Mouse (Mus musculus): ENCODE measurements around the gene Gpx4.
"Not testable (repeated sequence)": the region's sequence is repeated elsewhere in the genome, so short reads cannot be mapped to it uniquely, and the experiment has no call there.

The Gpx4 gene

DNA sequence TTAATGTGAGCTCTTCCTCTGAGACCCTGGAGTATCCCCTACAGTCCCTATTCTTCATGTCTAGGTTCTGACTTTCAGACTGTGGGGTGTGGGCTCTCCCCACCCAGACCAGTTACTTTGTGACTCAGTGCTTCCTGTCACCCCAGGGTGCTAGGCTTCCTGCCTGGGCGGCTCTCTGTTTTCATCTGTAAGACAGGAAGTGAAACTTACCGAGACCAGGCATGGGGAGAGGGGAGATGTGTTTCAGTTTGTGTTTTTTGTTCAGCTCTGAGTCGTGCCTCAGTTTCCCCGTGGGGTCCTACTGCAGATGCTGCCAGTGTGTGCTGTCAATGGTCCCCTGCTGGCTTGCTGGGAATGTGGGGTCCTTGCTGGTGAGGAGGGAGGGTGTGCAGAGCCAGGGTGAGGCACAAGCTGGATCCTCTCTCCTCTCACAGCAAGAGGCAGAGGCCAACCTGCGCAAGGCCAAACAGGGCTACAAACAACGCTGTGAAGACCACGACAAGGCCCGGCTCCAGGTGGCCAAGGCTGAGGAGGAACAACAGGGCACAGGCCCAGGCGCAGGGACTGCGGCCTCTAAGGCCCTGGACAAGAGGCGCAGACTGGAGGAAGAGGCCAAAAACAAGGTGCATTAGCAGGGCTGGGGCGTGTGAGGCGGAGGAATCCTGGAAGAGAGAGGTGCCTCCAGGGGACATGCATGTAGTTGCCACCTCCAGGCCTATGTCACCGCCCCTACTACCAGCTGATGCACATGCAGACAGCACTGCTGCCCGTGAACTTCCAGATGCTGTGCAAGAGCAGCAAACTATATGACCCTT is 22.5 kb upstream of the Gpx4 start:
- DNase-seq = peak; percentile 72

- DNase-seq = no peak
Observed at GRCm38 (mm10) chr10:80025044-80025347, 22.0 kb upstream of the Gpx4 start.

GRCm38 (mm10) chr10:80025463-80025862 is 21.5 kb upstream of the Gpx4 start:
- DNase-seq = no peak

- no peak for DNase-seq
Observed at GRCm38 (mm10) chr10:80025889-80026288, 21.1 kb upstream of the Gpx4 start.

- no peak for DNase-seq
Observed at GRCm38 (mm10) chr10:80027681-80028520, 19.1 kb upstream of the Gpx4 start.

GRCm38 (mm10) chr10:80028521-80028846 is 18.5 kb upstream of the Gpx4 start:
- no peak for DNase-seq

GRCm38 (mm10) chr10:80030191-80030590 is 16.8 kb upstream of the Gpx4 start:
- no peak for DNase-seq

GRCm38 (mm10) chr10:80030736-80031135 is 16.2 kb upstream of the Gpx4 start:
- DNase-seq = no peak

DNA sequence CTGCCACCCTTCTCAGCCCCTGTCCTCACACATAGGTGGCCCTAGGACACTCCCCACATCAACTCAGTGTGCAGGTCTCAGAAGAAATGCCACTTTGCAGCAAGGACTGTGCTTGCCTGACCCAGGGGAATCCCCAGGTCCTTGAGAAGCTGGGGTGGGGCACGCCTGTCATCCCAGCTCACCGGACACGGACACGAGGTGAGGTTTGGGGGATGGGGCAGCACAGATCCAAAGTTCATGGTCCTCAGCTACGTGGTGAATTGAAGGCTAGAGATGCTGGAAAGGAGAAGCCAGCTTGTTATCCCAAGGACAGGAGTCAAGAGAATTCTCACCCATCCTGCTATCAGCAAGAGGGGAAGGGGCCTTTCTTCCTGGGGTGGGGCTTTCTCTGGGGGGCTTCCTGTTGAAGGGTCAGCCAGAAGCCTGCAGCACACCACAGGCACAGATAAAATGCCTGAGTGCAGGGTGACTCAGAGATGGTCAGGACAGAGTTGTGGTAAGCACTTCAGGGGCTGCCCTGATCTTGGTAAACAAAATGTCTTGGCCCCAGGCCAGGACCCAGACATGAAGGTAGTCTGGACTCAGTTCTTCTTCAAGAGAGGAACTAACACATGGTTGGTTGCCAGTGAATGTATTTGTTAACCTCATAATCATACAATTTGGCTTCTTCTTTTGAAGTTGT is 14.0 kb upstream of the Gpx4 start:
- DNase-seq = peak; percentile 93

DNA sequence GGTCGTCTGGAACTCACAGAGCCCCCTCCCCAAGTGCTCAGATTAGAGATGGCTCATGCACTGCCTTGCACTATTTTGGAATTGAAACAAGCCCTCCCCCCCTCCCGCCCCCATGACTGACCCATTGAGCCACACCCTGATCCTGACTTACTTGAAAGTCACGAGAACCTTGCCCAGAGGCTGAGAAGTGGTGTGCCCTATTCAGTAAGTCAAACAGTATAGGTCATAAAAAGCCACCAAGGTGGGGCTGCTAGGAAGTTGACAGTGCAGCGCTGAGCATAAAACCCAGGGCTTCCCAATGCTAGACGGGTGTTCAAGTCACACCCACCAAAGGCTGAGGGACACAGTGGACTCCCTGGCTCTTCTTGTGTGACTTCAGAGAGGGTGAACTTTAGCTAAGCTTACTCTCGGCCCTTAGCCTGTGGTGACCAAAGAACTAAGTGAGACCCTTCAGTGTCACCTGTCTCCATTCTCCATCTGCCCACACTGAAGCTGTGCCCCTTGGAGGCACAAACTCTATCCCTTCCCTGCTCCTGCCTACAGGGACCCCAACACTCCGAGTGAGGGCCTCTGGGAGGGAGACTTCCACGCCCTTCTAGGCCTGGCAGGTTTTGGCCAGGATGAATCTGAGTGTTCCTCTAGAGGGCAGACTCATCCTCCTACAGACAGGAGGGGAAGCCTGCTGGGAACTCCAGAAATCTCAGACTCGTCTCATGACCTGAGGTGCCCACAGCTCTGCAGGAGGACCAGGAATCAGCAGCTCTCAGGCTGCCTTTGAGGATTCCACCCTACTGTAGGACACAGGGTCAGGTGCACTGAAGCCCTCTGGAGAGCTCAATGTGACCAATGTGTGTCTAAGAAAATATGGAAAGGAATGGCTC is 13.2 kb upstream of the Gpx4 start:
- DNase-seq = peak; percentile 84

GRCm38 (mm10) chr10:80035148-80035547 is 11.8 kb upstream of the Gpx4 start:
- DNase-seq = no peak

DNA sequence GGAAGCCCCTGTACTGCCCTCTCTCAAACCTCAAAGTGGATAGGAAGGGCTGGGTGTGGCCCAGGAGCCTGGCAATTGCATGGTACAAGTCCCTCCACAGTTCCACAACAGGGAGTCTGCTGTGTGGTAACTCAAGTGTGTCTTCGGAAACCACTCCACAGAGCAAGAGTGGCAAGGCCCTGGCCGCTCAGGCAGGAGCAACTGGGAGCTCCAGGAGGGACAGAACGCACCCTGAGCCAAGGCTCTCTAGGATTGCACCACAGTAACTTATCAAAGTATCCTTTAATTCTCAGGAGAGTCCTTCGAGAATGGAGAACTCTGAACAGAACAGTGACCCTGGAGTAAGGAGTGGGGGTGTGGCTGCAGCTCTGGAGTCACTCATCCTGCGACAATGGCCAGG is 11.3 kb upstream of the Gpx4 start:
- DNase-seq = peak; percentile 76

- DNase-seq = no peak
Observed at GRCm38 (mm10) chr10:80036832-80037231, 10.1 kb upstream of the Gpx4 start.

DNA sequence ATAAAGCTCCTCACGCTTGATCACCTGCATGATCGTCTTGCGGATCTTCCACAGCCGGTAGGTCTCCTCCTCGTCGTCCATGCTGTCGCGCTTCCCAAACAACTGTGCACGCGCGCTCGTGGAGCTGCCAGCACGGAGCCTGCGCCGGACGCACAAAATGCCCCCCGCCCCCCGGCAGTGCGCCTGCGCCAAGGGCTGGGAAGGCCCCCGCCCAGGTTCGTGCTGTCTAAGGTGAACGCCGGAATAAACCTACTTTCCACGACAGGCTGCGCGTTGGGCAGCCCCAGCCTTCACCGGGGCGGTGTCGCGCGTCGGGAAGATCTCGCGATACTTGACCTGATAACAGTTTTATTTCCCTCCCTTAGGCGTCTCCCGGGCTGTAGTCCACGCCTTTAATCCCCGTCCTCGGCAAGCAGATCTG is 7.4 kb upstream of the Gpx4 start, which contains the start of gene Polr2e:
Gene Polr2e (minus strand): TSS at position 237 of the 421 bp plus-strand sequence.
- peak; percentile 99 for DNase-seq

GRCm38 (mm10) chr10:80041409-80042060 is 5.4 kb upstream of the Gpx4 start:
- not testable (repeated sequence) for DNase-seq

DNA sequence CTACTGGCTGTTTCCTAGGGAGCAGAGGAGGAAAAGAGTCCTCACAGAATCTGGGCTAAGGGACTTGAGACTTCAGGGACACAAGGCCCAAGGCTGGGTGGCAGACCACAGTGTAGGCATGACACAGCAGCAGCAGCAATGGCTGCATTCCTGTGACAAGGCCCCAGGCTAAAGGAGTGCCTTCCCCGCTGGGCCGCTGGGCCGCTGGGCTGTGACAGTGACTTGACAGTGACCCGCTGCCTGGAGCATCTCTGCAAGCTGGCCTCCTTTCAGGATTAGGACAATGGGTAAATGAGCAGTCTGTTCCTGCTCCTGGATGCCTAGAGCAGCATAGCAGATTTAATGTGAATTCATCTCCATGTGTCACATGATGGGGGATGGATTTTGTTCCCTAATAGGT is 2.9 kb upstream of the Gpx4 start:
- no peak for DNase-seq

DNA sequence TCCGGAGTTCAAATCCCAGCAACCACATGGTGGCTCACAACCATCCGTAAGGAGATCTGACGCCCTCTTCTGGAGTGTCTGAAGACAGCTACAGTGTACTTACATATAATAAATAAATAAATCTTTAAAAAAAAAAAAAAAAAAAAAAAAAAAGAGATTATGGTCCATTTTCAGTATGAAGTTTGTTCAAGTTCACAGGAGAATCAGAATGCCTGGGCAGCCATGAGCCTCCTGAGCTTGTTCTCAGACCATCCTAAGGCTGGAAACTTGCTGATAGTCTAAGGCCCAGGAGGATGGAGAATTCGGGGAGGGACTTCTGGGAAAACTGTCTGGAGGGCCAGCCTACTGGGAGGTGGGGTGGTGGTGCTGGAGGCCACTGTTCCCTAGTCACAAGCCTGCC is 1.6 kb upstream of the Gpx4 start:
- DNase-seq = not testable (repeated sequence)

- DNase-seq = no peak
Observed at GRCm38 (mm10) chr10:80045766-80046165, 1.2 kb upstream of the Gpx4 start.

GRCm38 (mm10) chr10:80048396-80048795 is 1.4 kb downstream of the Gpx4 start:
- DNase-seq = no peak

- no peak for DNase-seq
Observed at GRCm38 (mm10) chr10:80048834-80049233, 1.9 kb downstream of the Gpx4 start.

DNA sequence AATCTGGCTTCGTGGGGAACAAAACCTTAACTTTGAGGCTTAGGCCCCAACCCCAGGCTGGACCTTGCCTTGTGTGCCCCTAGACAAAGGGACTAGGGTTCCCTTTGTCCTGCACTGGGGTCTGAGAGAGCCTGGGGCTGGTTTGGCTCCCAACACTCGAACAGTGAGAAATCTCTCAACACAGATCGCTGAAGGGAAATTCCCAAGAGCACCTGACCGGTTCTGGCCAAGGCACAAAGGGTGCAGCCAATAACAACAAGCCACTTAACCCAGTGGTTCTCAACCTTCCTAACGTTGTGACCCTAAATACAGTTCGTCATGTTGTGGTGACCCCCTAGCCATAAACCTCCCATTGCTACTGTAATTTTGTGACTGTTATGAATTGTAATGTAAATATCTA is 3.3 kb downstream of the Gpx4 start:
- no peak for DNase-seq

All from lung, postnatal 36 days (tissue).